In genomic region chr15:97610767-97611166, GRCm38 (mm10) we compare ENCODE assay signal across 16 mouse cellular contexts.
"Had no signal": no experiment of that assay in that cellular context is flagged by ENCODE, and none has a peak within 500 bp of the region (broad histone marks: within the 10 kb centered on the region; RNA-seq: fewer than 3 reads in every experiment).

No protein-coding gene starts in this region.

- H3K4me2 ChIP-seq: neural tube, embryonic 13.5 days; neural tube, embryonic 15.5 days; stomach, embryonic 15.5 days had no signal

- H3K9ac ChIP-seq: neural tube, embryonic 13.5 days; neural tube, embryonic 15.5 days; stomach, embryonic 15.5 days had no signal

- H3K27ac ChIP-seq: neural tube, embryonic 13.5 days; neural tube, embryonic 15.5 days; stomach, embryonic 15.5 days; stomach, postnatal 0 days had no signal

- H3K27me3 ChIP-seq: neural tube, embryonic 13.5 days; neural tube, embryonic 15.5 days had no signal

- H3K4me3 ChIP-seq: neural tube, embryonic 13.5 days; neural tube, embryonic 15.5 days; stomach, embryonic 15.5 days had no signal

- H3K36me3 ChIP-seq: neural tube, embryonic 13.5 days; neural tube, embryonic 15.5 days; stomach, embryonic 15.5 days had no signal

- H3K9me3 ChIP-seq: neural tube, embryonic 15.5 days; stomach, embryonic 15.5 days had no signal

- DNase-seq: retina, postnatal 1 day; right cerebral cortex, adult 18-20 months; right cerebral cortex, postnatal 14 days; right cerebral cortex, postnatal 25 days; right cerebral cortex, postnatal 4 days; spleen, adult 18-20 months; thymus, adult 18-20 months; thymus, adult 2 months; thymus, postnatal 14 days; thymus, postnatal 25 days; thymus, postnatal 36 days; thymus, postnatal 4 days had no signal
